In the genomic region with DNA sequence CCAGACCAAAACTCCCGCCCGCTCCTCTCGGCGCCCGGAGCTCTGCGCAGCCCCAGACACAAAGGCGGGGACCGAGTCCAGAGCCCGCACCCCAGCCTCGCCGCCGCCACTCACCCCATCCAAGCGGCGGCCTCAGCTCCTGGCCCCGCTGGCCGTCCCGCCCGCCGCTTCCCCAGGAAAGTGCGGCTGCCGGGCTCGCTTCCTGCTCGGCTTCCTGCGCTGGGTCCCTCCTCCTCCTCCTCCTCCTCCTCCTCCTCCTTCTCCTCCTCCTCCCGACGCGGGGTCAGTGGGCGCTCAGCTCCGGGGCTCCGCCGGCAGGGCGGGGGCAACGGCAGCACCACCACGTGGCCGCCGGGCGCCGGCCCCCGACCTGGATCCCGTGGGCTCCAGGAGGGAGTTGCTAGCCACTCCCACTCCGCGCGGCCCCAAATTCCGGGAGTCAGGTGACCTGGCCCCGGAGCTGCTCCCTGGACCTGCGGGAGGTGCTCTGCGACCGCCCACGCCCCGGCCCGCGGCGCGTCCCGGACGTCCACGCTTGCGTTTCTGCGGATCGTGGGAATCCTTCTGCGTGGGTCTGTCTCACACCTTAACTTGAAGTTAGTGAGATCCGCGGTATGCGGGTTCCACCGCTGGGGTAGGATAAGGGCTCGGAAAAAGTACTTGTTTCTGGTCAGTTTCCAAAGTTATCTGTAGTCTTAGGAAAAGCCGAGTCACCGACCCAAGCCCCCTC, we compare ENCODE assay signal across 9 mouse cellular contexts. TPM values are rescaled to one million over a fixed set of nuclear protein-coding genes. Genes with fewer than 3 reads are reported as not detected.
DNase-seq lines count a peak whose midpoint lies in the region; ATAC-seq and TF ChIP-seq lines count a peak whose summit lies in the region.
"Had no signal": no experiment of that assay in that cellular context is flagged by ENCODE, and none has a peak within 500 bp of the region (broad histone marks: within the 10 kb centered on the region; RNA-seq: fewer than 3 reads in every experiment).

Gene Rai14, minus strand, starts transcription at position 216 of the 730 bp plus-strand sequence.

- peak within 1 kb of the TSS; percentile 52; the same call in 1 of the 2 replicates for H3K27ac ChIP-seq in spleen, adult 2 months (ENCODE audit: insufficient read depth, low read length)
- peak within 1 kb of the TSS; percentile 88 for H3K27ac ChIP-seq in embryonic facial prominence, embryonic 11.5 days (replicated peaks; ENCODE audit: low read depth, low read length)
- peak within 1 kb of the TSS; percentile 82 for H3K27ac ChIP-seq in heart, adult 2 months
- peak within 1 kb of the TSS; percentile 58; the same call in 1 of the 2 replicates for H3K27ac ChIP-seq in midbrain, embryonic 16.5 days (ENCODE audit: low read length)
- H3K27ac ChIP-seq in stomach, embryonic 16.5 days (ENCODE audit: low read length) = peak within 1 kb of the TSS; percentile 86

- peak within 1 kb of the TSS; percentile 53 for H3K4me3 ChIP-seq in spleen, adult 2 months (ENCODE audit: extremely low read depth, insufficient read depth, insufficient read length)
- H3K4me3 ChIP-seq in embryonic facial prominence, embryonic 11.5 days (ENCODE audit: low read depth, low read length) = peak within 1 kb of the TSS; percentile 69
- peak within 1 kb of the TSS; percentile 57 for H3K4me3 ChIP-seq in heart, adult 2 months
- peak within 1 kb of the TSS; percentile 86 for H3K4me3 ChIP-seq in midbrain, embryonic 16.5 days (ENCODE audit: low read depth, low read length)
- peak within 1 kb of the TSS; percentile 83 for H3K4me3 ChIP-seq in stomach, embryonic 16.5 days (replicated peaks; ENCODE audit: low read length)

- H3K4me1 ChIP-seq in spleen, adult 2 months (ENCODE audit: control insufficient read depth, insufficient read depth, insufficient read length) = peaks cover 7% of the 10 kb centered on the region
- 0 out of 2 replicates have a peak, but pooled peaks cover 2% of the 10 kb centered on the region for H3K4me1 ChIP-seq in embryonic facial prominence, embryonic 11.5 days (ENCODE audit: control insufficient read depth, insufficient read depth, low read length)
- no peaks in the 10 kb centered on the region; the same call in 1 of the 2 replicates for H3K4me1 ChIP-seq in heart, adult 2 months (ENCODE audit: control insufficient read depth, insufficient read depth, low read length)
- peaks cover 12% of the 10 kb centered on the region for H3K4me1 ChIP-seq in midbrain, embryonic 16.5 days (ENCODE audit: control insufficient read depth, insufficient read depth, low read length)
- H3K4me1 ChIP-seq in stomach, embryonic 16.5 days (ENCODE audit: control insufficient read depth, insufficient read depth, low read length) = 0 out of 2 replicates have a peak, but pooled peaks cover 6% of the 10 kb centered on the region

- no peaks in the 10 kb centered on the region for H3K36me3 ChIP-seq in spleen, adult 2 months (ENCODE audit: control insufficient read depth, insufficient read depth, low read length)
- no peaks in the 10 kb centered on the region for H3K36me3 ChIP-seq in embryonic facial prominence, embryonic 11.5 days (replicated peaks; ENCODE audit: control insufficient read depth, insufficient read depth, low read depth, low read length)
- H3K36me3 ChIP-seq in heart, adult 2 months (ENCODE audit: control insufficient read depth, insufficient read depth, low read length) = no peaks in the 10 kb centered on the region
- H3K36me3 ChIP-seq in midbrain, embryonic 16.5 days (ENCODE audit: control insufficient read depth, insufficient read depth, low read length) = no peaks in the 10 kb centered on the region
- no peaks in the 10 kb centered on the region for H3K36me3 ChIP-seq in stomach, embryonic 16.5 days (ENCODE audit: control insufficient read depth, insufficient read depth, low read length)

- H3K4me2 ChIP-seq in embryonic facial prominence, embryonic 11.5 days (ENCODE audit: low read depth, low read length) = peak within 1 kb of the TSS; percentile 81
- H3K4me2 ChIP-seq in midbrain, embryonic 16.5 days (ENCODE audit: low read length) = peak within 1 kb of the TSS; percentile 98
- peak within 1 kb of the TSS; percentile 90 for H3K4me2 ChIP-seq in stomach, embryonic 16.5 days (ENCODE audit: low read depth, low read length)

- H3K79me2 ChIP-seq in heart, adult 2 months (replicated peaks; ENCODE audit: control insufficient read depth, insufficient read depth, low read length) = no peaks in the 10 kb centered on the region

- no peak for TF ChIP-seq EP300 in heart, adult 2 months (IDR thresholded peaks at IDR 0.05; ENCODE audit: insufficient read depth, low read depth, low read length)

- no peak for TF ChIP-seq POLR2A in spleen, adult 2 months (IDR thresholded peaks at IDR 0.05; ENCODE audit: low read depth, low read length)
- TF ChIP-seq POLR2A in heart, adult 2 months (IDR thresholded peaks at IDR 0.05; ENCODE audit: insufficient read depth, low read depth, low read length) = no peak

- H3K9me3 ChIP-seq in embryonic facial prominence, embryonic 11.5 days (replicated peaks; ENCODE audit: control insufficient read depth, low read length) = no peaks in the 10 kb centered on the region
- no peaks in the 10 kb centered on the region for H3K9me3 ChIP-seq in midbrain, embryonic 16.5 days (replicated peaks; ENCODE audit: control insufficient read depth, low read length, poor library complexity, severe bottlenecking)
- no peaks in the 10 kb centered on the region; the same call in 1 of the 2 replicates for H3K9me3 ChIP-seq in stomach, embryonic 16.5 days (replicated peaks; ENCODE audit: control insufficient read depth, low read length)

- peak within 1 kb of the TSS; percentile 78 for H3K9ac ChIP-seq in embryonic facial prominence, embryonic 11.5 days (replicated peaks; ENCODE audit: low read length)
- peak within 1 kb of the TSS; percentile 72 for H3K9ac ChIP-seq in heart, adult 2 months (ENCODE audit: low read depth, low read length)
- peak within 1 kb of the TSS; percentile 79 for H3K9ac ChIP-seq in midbrain, embryonic 16.5 days (ENCODE audit: low read depth, low read length)
- peak within 1 kb of the TSS; percentile 88 for H3K9ac ChIP-seq in stomach, embryonic 16.5 days (ENCODE audit: low read length)

- intact Hi-C loops in heart, adult 2 months (cut with DNase I) = loop anchor here (1.0 to 10.0 kb wide), 4 partner anchors 60 to 158 kb away; no protein-coding TSS in a partner anchor

- ATAC-seq in embryonic facial prominence, embryonic 11.5 days (replicated peaks; ENCODE audit: insufficient number of reproducible peaks, low FRiP score, low TSS enrichment, low read depth) = peak; percentile 80
- ATAC-seq in midbrain, embryonic 16.5 days = peak; percentile 79
- peak; percentile 91 for ATAC-seq in stomach, embryonic 16.5 days (ENCODE audit: insufficient read depth, low FRiP score)

- peaks cover 13% of the 10 kb centered on the region for H3K27me3 ChIP-seq in spleen, adult 2 months (ENCODE audit: control insufficient read depth, insufficient read depth, low read length)
- H3K27me3 ChIP-seq in embryonic facial prominence, embryonic 11.5 days (ENCODE audit: control insufficient read depth, insufficient read depth, low read length) = no peaks in the 10 kb centered on the region
- H3K27me3 ChIP-seq in heart, adult 2 months (ENCODE audit: control insufficient read depth, insufficient read depth, low read length) = no peaks in the 10 kb centered on the region
- peaks cover 2% of the 10 kb centered on the region; the same call in 1 of the 2 replicates for H3K27me3 ChIP-seq in midbrain, embryonic 16.5 days (ENCODE audit: control insufficient read depth, insufficient read depth, low read depth, low read length)
- H3K27me3 ChIP-seq in stomach, embryonic 16.5 days (ENCODE audit: control insufficient read depth, insufficient read depth, low read length) = no peaks in the 10 kb centered on the region

- no peak for DNase-seq in spleen, adult 2 months (ENCODE audit: low read depth in 1 of 2, low spot score in 2 of 2)
- no peak for DNase-seq in spleen, adult 12 weeks (ENCODE audit: low spot score)
- peak; percentile 84 for DNase-seq in embryonic facial prominence, embryonic 11.5 days (ENCODE audit: low spot score)
- peak; percentile 84 to 87 for DNase-seq in heart, adult 2 months
- peak; percentile 92 for DNase-seq in kidney, adult 18-20 months
- DNase-seq in liver = peak; percentile 76

- TF ChIP-seq CTCF in spleen, adult 2 months (IDR thresholded peaks at IDR 0.05; ENCODE audit: extremely low read depth, insufficient read depth, insufficient read length, insufficient replicate concordance) = no peak
- TF ChIP-seq CTCF in heart, adult 2 months (IDR thresholded peaks at IDR 0.05) = no peak

- WGBS in spleen, adult 2 months = 1% methylated on average over 65 of the region's 68 CpGs
- under 1% methylated on average over 59 of the region's 68 CpGs for WGBS in embryonic facial prominence, embryonic 11.5 days
- under 1% methylated on average over 66 of the region's 68 CpGs for WGBS in heart, adult 2 months
- under 1% methylated on average over 51 of the region's 68 CpGs for WGBS in midbrain, embryonic 16.5 days
- under 1% methylated on average over 64 of the region's 68 CpGs for WGBS in stomach, embryonic 16.5 days

RNA-seq across cellular contexts. Expression of gene Rai14, which starts in this region (rescaled TPM):
- polyA plus RNA-seq in spleen, adult 2 months (2012; rRNA removed) = 2.3 and 3.6 TPM in 2 replicates
- polyA plus RNA-seq in embryonic facial prominence, embryonic 11.5 days (2014; fragmentation: Nextera tagmentation; extraction: Ambion mirVana) = 76.4 and 92.0 TPM in 2 replicates
- 1 to 10 TPM; 3.7 to 4.3 TPM for total RNA-seq in heart, adult 2 months (2021)
- 1.1 and 1.5 TPM in 2 replicates for polyA plus RNA-seq in heart, adult 2 months (2012; rRNA removed)
- 8.6 and 10.2 TPM in 2 replicates for polyA plus RNA-seq in midbrain, embryonic 16.5 days (2015; fragmentation: Nextera tagmentation; extraction: Ambion mirVana)
- polyA plus RNA-seq in stomach, embryonic 16.5 days (2015; fragmentation: Nextera tagmentation; extraction: Ambion mirVana) = 21.3 and 21.6 TPM in 2 replicates
- total RNA-seq: MEL had no signal

Comparison
In these comparisons a context has a peak if more than half of its experiments do, and no peak if none do; other contexts are left out.
1. DNase-seq: peak in embryonic facial prominence, embryonic 11.5 days (single experiment), heart, adult 2 months (2 of 2), kidney, adult 18-20 months (single experiment) and liver (single experiment); none in spleen, adult 2 months (0 of 2) and spleen, adult 12 weeks (single experiment).
2. Peak in every context shown above with its lines, with median percentiles within 50 percentile points of each other: H3K27ac ChIP-seq, H3K4me3 ChIP-seq, ATAC-seq, H3K4me2 ChIP-seq and H3K9ac ChIP-seq.